Mouse (Mus musculus): Measurements from ENCODE around the gene Rrm2. TPM values are rescaled to one million over a fixed set of nuclear protein-coding genes. Genes with fewer than 3 reads are reported as not detected.
"Not testable (repeated sequence)": the region's sequence is repeated elsewhere in the genome, so short reads cannot be mapped to it uniquely, and the experiment has no call there.

Rrm2 gene
- polyA plus RNA-seq, 1 experiment from 2014 or later = 409 TPM

DNA sequence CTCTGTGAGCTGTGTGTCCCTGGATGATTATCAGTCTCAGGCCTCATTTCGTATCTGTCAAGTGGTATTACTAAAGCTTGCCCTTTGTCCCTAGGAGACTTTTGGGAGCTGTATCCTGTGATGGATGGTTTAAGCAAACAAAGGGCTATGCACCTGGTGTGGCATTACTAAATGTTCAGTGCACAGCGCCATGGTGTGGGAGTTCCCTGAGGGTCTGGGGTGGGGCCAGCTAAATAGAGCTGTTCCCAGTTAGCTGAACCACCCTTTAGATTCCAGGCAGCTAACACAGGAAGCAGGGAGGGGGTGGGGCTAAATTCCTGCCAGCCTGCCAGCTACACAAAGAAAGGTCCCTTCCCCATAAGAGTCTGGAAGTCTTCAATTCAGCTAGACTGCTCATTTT is 16.3 kb downstream of the Rrm2 start:
- H3K27ac ChIP-seq (ENCODE audit: low read depth, low read length) = no peak overlapping the region
- H3K4me1 ChIP-seq (ENCODE audit: control insufficient read depth, insufficient read depth, low read length) = peaks cover 6% of the 10 kb centered on the region
- no peaks in the 10 kb centered on the region for H3K27me3 ChIP-seq (ENCODE audit: control insufficient read depth, insufficient read depth, low read length)
- 9% methylated on average over 2 of the region's 2 CpGs for WGBS
- H3K4me2 ChIP-seq (ENCODE audit: low read depth) = no peak overlapping the region
- H3K9ac ChIP-seq (ENCODE audit: low read length) = 0 out of 2 replicates have a peak overlapping the region, but pooled peaks have one; percentile 18
- no peaks in the 10 kb centered on the region for H3K9me3 ChIP-seq (ENCODE audit: control insufficient read depth, low read length)
- no peaks in the 10 kb centered on the region for H3K36me3 ChIP-seq (ENCODE audit: control insufficient read depth, insufficient read depth, low read length)
- H3K4me3 ChIP-seq (ENCODE audit: low read depth, low read length) = no peak overlapping the region
- DNase-seq (ENCODE audit: low spot score) (peak; percentile 70), ATAC-seq (ENCODE audit: insufficient read depth, low FRiP score, low TSS enrichment) (peak; percentile 53)

DNA sequence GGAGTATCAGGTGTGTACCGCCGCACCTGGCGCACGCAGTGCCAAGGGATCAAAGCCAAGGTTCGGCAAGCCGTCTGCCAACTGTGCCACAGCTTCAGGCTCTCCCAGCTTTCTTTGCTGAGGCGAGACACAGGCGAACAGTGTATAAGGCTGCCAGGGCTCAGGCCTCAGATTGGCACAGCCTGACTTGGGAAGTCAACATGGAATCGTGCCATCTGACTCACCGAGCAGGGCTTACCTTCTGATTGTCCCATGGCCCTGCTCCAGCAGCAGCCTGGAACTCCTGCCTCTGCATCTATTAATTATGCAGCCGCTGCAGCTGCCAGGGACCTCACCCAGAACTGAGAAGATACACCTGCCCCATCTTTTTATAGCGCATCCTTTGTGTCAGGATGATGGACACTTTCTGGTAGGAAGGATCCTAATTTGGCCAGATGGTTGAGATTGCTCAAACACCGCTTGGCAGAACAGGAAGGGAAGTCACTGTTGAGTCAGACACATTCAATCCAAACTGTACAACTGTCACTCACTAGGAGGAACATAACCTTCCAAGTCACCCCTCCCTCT is 26.9 kb downstream of the Rrm2 start:
- ATAC-seq (ENCODE audit: insufficient read depth, low FRiP score, low TSS enrichment) (no peak), DNase-seq (ENCODE audit: low spot score) (no peak)
- no peaks in the 10 kb centered on the region for H3K4me1 ChIP-seq (ENCODE audit: control insufficient read depth, insufficient read depth, low read length)
- no peaks in the 10 kb centered on the region for H3K9me3 ChIP-seq (ENCODE audit: control insufficient read depth, low read length)
- H3K36me3 ChIP-seq (ENCODE audit: control insufficient read depth, insufficient read depth, low read length) = no peaks in the 10 kb centered on the region
- 87% methylated on average over 13 of the region's 13 CpGs for WGBS
- no peak overlapping the region for H3K4me2 ChIP-seq (ENCODE audit: low read depth)
- no peak overlapping the region for H3K27ac ChIP-seq (ENCODE audit: low read depth, low read length)
- H3K9ac ChIP-seq (ENCODE audit: low read length) = no peak overlapping the region
- no peak overlapping the region for H3K4me3 ChIP-seq (ENCODE audit: low read depth, low read length)
- no peaks in the 10 kb centered on the region for H3K27me3 ChIP-seq (ENCODE audit: control insufficient read depth, insufficient read depth, low read length)

DNA sequence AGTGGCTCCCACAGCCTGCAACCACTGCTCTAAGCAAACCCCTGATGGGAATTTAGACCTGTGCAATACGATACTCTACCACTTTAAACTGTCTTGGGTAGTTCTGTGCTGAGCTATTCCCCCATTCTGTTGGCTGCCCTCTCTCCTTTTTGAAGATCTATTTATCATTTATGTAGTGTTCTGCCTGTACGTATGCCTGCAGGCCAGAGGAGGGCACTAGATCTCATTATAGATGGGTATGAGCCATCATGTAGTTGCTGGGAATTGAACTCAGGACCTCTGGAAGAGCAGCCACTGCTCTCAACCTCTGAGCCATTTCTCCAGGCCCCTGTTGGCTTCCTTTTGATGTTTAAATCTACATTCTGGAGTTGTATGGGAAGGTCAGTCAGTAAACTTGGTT is 28.9 kb downstream of the Rrm2 start:
- 68% methylated on average over 2 of the region's 2 CpGs for WGBS
- no peaks in the 10 kb centered on the region for H3K36me3 ChIP-seq (ENCODE audit: control insufficient read depth, insufficient read depth, low read length)
- no peak overlapping the region for H3K4me2 ChIP-seq (ENCODE audit: low read depth)
- no peak for ATAC-seq (ENCODE audit: insufficient read depth, low FRiP score, low TSS enrichment)
- no peak for DNase-seq (ENCODE audit: low spot score)
- H3K9ac ChIP-seq (ENCODE audit: low read length) = no peak overlapping the region
- H3K27me3 ChIP-seq (ENCODE audit: control insufficient read depth, insufficient read depth, low read length) = no peaks in the 10 kb centered on the region
- no peaks in the 10 kb centered on the region for H3K4me1 ChIP-seq (ENCODE audit: control insufficient read depth, insufficient read depth, low read length)
- H3K27ac ChIP-seq (ENCODE audit: low read depth, low read length) = no peak overlapping the region
- no peaks in the 10 kb centered on the region for H3K9me3 ChIP-seq (ENCODE audit: control insufficient read depth, low read length)
- no peak overlapping the region for H3K4me3 ChIP-seq (ENCODE audit: low read depth, low read length)

DNA sequence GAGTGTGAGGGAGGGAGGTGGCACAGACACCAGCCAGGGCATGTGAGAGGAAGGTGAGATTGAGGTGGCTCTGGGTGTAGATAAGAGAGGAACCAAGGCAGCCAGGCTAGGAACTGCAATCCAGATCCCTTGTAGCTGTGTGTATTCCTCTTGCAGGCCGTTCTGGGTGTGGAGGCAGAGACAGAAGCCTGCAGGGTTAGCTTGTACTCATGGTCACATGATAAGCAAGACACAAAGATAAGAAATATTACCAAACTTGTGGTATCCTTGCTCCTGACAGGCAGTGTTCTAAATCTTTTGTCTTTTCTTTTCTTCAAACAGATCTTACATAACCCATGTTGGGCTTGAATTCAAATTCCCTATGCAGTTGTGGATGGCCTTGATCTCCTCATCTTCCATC is 31.9 kb downstream of the Rrm2 start:
- Histone ChIP-seq H3K36me3 (ENCODE audit: control insufficient read depth, insufficient read depth, low read length) (no peaks in the 10 kb centered on the region), H3K4me1 (ENCODE audit: control insufficient read depth, insufficient read depth, low read length) (no peaks in the 10 kb centered on the region), H3K9ac (ENCODE audit: low read length) (no peak overlapping the region), H3K4me2 (ENCODE audit: low read depth) (no peak overlapping the region), H3K4me3 (ENCODE audit: low read depth, low read length) (no peak overlapping the region), H3K27ac (ENCODE audit: low read depth, low read length) (no peak overlapping the region), H3K9me3 (ENCODE audit: control insufficient read depth, low read length) (no peaks in the 10 kb centered on the region), H3K27me3 (ENCODE audit: control insufficient read depth, insufficient read depth, low read length) (no peaks in the 10 kb centered on the region)
- 71% methylated on average over 1 of the region's 1 CpGs for WGBS
- DNase-seq (ENCODE audit: low spot score) (no peak), ATAC-seq (ENCODE audit: insufficient read depth, low FRiP score, low TSS enrichment) (no peak)

DNA sequence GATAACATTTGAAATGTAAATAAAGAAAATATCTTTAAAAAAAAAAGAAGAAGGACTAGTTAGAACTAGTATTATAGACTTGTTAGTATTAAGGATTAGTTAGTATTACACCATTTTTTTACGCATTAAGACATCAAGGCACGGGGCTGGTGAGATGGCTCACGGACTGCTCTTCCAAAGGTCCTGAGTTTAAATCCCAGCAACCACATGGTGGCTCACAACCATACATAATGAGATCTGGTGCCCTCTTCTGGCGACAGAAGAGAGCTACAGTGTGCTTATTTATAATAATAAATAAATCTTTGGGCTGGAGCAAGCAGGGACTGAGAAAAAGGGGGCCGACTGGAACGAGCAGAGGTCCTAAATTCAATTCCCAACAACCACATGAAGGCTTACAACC is 33.5 kb downstream of the Rrm2 start:
- not testable (repeated sequence) for H3K9ac ChIP-seq (ENCODE audit: low read length); H3K27me3 ChIP-seq (ENCODE audit: control insufficient read depth, insufficient read depth, low read length); DNase-seq (ENCODE audit: low spot score); H3K4me2 ChIP-seq (ENCODE audit: low read depth); H3K36me3 ChIP-seq (ENCODE audit: control insufficient read depth, insufficient read depth, low read length); H3K4me1 ChIP-seq (ENCODE audit: control insufficient read depth, insufficient read depth, low read length); H3K27ac ChIP-seq (ENCODE audit: low read depth, low read length); H3K4me3 ChIP-seq (ENCODE audit: low read depth, low read length); ATAC-seq (ENCODE audit: insufficient read depth, low FRiP score, low TSS enrichment); H3K9me3 ChIP-seq (ENCODE audit: control insufficient read depth, low read length)
- 68% methylated on average over 6 of the region's 6 CpGs for WGBS

DNA sequence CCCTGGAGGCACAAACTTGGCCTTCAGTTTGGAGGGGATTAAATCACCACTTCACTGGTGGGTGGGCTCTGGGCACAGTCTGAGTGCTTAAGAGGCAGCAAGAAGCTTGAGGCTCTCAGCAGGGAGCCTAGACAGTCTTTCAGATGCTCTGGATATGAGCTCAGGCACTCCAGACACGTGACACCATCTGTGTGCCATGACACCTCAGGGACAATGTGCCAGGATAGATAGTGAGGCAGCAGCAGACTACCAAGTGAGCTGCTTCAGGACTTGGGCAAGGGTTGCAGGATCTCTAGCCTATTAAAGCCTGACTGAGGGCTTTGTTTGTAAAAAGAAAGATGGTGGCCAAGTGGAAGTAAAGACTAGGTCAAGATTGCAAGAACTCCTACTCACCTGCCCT is 36.3 kb downstream of the Rrm2 start:
- H3K36me3 ChIP-seq (ENCODE audit: control insufficient read depth, insufficient read depth, low read length) = no peaks in the 10 kb centered on the region
- ATAC-seq (ENCODE audit: insufficient read depth, low FRiP score, low TSS enrichment) (no peak), DNase-seq (ENCODE audit: low spot score) (no peak)
- H3K9ac ChIP-seq (ENCODE audit: low read length) = no peak overlapping the region
- H3K4me1 ChIP-seq (ENCODE audit: control insufficient read depth, insufficient read depth, low read length) = no peaks in the 10 kb centered on the region
- no peaks in the 10 kb centered on the region for H3K9me3 ChIP-seq (ENCODE audit: control insufficient read depth, low read length)
- H3K27ac ChIP-seq (ENCODE audit: low read depth, low read length) = no peak overlapping the region
- no peak overlapping the region for H3K4me3 ChIP-seq (ENCODE audit: low read depth, low read length)
- 30% methylated on average over 1 of the region's 1 CpGs for WGBS
- no peak overlapping the region for H3K4me2 ChIP-seq (ENCODE audit: low read depth)
- no peaks in the 10 kb centered on the region for H3K27me3 ChIP-seq (ENCODE audit: control insufficient read depth, insufficient read depth, low read length)

DNA sequence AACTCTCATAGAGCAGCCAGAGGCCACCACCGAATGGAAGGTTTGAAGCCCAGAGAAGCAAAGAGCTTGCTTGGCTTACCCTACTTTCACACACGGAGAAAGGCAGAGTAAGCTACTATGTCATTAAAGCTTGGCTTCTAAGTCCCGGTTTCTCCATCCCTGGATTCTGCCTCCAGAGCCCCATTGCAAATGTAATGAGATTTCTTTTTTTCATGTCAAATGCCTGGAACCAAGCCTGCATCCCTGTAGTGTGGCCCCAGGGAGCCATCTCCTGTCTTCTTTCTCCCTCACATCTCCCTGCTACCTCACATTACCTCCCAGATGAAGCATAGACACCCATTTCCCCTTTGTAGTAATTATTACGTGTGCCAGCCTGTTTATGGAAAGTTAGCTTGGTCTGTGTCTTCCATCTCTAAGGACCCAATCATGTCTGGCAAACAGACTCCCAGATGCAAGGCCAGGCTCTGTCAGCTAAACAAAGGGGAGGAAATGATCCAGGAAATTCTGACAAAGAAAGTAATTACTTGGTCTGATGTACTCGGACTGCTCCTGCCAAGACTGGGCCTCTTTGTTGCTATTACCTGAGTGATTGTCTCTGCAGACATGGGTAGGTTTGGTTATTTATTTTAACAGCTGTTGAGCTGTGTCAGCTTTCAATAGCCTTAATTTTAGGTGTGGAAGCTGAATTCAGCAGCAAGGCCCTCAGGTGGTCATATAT is 38.7 kb downstream of the Rrm2 start:
- Histone ChIP-seq H3K36me3 (ENCODE audit: control insufficient read depth, insufficient read depth, low read length) (no peaks in the 10 kb centered on the region), H3K9ac (ENCODE audit: low read length) (no peak overlapping the region), H3K9me3 (ENCODE audit: control insufficient read depth, low read length) (no peaks in the 10 kb centered on the region), H3K27ac (ENCODE audit: low read depth, low read length) (no peak overlapping the region), H3K4me1 (ENCODE audit: control insufficient read depth, insufficient read depth, low read length) (no peaks in the 10 kb centered on the region), H3K4me2 (ENCODE audit: low read depth) (no peak overlapping the region), H3K4me3 (ENCODE audit: low read depth, low read length) (no peak overlapping the region), H3K27me3 (ENCODE audit: control insufficient read depth, insufficient read depth, low read length) (no peaks in the 10 kb centered on the region)
- ATAC-seq (ENCODE audit: insufficient read depth, low FRiP score, low TSS enrichment) (no peak), DNase-seq (ENCODE audit: low spot score) (no peak)
- WGBS = 51% methylated on average over 5 of the region's 5 CpGs

DNA sequence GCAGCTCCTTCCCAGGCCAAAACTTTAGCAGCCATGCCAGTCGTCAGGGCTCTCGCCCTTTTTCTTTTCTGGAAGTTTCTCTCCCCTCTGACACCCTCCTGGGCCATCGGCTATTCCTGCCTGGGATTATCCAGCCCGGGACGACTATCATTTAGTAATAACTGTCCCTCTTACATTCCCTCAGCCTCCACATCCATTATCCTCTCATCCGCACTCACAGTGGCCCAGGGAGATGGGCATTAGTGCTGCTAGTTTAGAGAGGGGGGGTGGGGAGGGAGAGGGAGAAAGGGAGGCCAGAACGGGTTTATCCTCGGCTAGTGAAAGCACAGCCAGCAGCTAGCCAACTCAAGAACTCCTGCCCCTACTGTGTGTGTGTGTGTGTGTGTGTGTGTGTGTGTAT is 39.3 kb downstream of the Rrm2 start:
- Histone ChIP-seq H3K4me1 (ENCODE audit: control insufficient read depth, insufficient read depth, low read length) (no peaks in the 10 kb centered on the region), H3K9ac (ENCODE audit: low read length) (no peak overlapping the region), H3K4me2 (ENCODE audit: low read depth) (no peak overlapping the region), H3K27me3 (ENCODE audit: control insufficient read depth, insufficient read depth, low read length) (no peaks in the 10 kb centered on the region), H3K27ac (ENCODE audit: low read depth, low read length) (no peak overlapping the region), H3K9me3 (ENCODE audit: control insufficient read depth, low read length) (no peaks in the 10 kb centered on the region), H3K4me3 (ENCODE audit: low read depth, low read length) (no peak overlapping the region), H3K36me3 (ENCODE audit: control insufficient read depth, insufficient read depth, low read length) (no peaks in the 10 kb centered on the region)
- WGBS = 52% methylated on average over 8 of the region's 8 CpGs
- ATAC-seq (ENCODE audit: insufficient read depth, low FRiP score, low TSS enrichment) = no peak
- DNase-seq (ENCODE audit: low spot score) = no peak

DNA sequence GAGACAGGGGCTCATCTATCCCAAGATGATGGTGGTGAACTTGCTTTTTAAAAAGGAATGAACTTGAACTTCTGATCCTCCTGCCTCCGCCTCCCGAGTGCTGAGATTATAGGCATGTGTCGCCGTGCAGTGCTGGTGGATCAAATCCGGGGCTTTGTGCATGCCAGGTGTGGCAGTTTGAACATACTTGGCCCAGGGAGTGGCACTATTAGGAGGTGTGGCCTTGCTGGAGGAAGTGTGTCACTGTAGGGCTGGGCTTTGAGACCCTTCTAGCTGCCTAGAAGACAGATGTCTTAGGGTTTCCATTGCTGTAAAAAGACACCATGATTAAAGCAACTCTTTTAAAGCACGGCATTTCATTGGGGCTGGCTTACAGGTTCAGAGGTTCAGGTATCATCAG is 42.5 kb downstream of the Rrm2 start:
- H3K27ac ChIP-seq (ENCODE audit: low read depth, low read length) = no peak overlapping the region
- WGBS = 92% methylated on average over 6 of the region's 6 CpGs

More for the DNA sequence above, 42.5 kb downstream of the Rrm2 start:
- no peaks in the 10 kb centered on the region for H3K36me3 ChIP-seq (ENCODE audit: control insufficient read depth, insufficient read depth, low read length)
- no peaks in the 10 kb centered on the region for H3K9me3 ChIP-seq (ENCODE audit: control insufficient read depth, low read length)
- H3K9ac ChIP-seq (ENCODE audit: low read length) = no peak overlapping the region
- H3K4me2 ChIP-seq (ENCODE audit: low read depth) = no peak overlapping the region
- ATAC-seq (ENCODE audit: insufficient read depth, low FRiP score, low TSS enrichment) (no peak), DNase-seq (ENCODE audit: low spot score) (no peak)
- no peak overlapping the region for H3K4me3 ChIP-seq (ENCODE audit: low read depth, low read length)
- no peaks in the 10 kb centered on the region for H3K4me1 ChIP-seq (ENCODE audit: control insufficient read depth, insufficient read depth, low read length)
- H3K27me3 ChIP-seq (ENCODE audit: control insufficient read depth, insufficient read depth, low read length) = no peaks in the 10 kb centered on the region

Measured in neural tube, embryonic 11.5 days (tissue).